Comparison of ENCODE assay signal across 19 mouse cellular contexts in the genomic region with DNA sequence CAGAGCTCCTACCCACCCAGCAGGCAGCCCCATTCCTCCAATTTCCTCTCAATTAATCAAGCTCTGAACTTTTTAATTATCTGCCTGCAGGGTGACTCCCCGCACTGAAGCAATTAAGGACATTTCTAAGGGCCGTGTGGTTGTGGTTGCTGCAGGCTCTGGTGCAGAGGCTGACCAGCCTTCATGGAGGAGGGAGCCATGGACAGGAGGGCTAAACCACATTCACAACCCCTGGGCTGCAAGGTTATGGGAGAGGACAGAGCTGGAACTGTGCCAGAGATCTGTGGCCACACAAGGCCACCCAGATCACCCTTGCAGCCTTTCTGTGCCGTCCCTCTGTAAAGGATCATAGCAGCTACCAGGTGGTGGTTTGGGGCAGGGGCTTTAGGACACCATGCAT.
DNase-seq lines count a peak whose midpoint lies in the region; ATAC-seq lines count a peak whose summit lies in the region.
"Had no signal": no experiment of that assay in that cellular context is flagged by ENCODE, and none has a peak within 500 bp of the region (broad histone marks: within the 10 kb centered on the region; RNA-seq: fewer than 3 reads in every experiment).

No protein-coding gene starts in this region.

- peak overlapping the region; percentile 47; the same call in 1 of the 2 replicates for H3K27ac ChIP-seq in heart, embryonic 10.5 days
- peak overlapping the region; percentile 34; the same call in 1 of the 2 replicates for H3K27ac ChIP-seq in neural tube, embryonic 11.5 days (ENCODE audit: low read depth, low read length)
- H3K27ac ChIP-seq in embryonic facial prominence, embryonic 14.5 days (replicated peaks; ENCODE audit: low read depth, low read length): no peak overlapping the region; the same call in 1 of the 2 replicates
- H3K27ac ChIP-seq: embryonic facial prominence, embryonic 12.5 days; forebrain, embryonic 15.5 days; intestine, embryonic 15.5 days; limb, embryonic 13.5 days; macrophage had no signal

- no peaks in the 10 kb centered on the region for H3K9me3 ChIP-seq in heart, embryonic 10.5 days
- H3K9me3 ChIP-seq in neural tube, embryonic 11.5 days (ENCODE audit: control insufficient read depth, low read length): no peaks in the 10 kb centered on the region
- no peaks in the 10 kb centered on the region for H3K9me3 ChIP-seq in embryonic facial prominence, embryonic 14.5 days (ENCODE audit: control insufficient read depth, low read length)
- H3K9me3 ChIP-seq: embryonic facial prominence, embryonic 12.5 days; forebrain, embryonic 15.5 days; G1E; intestine, embryonic 15.5 days; limb, embryonic 13.5 days had no signal

- peaks cover 41% of the 10 kb centered on the region for H3K4me1 ChIP-seq in heart, embryonic 10.5 days
- H3K4me1 ChIP-seq in neural tube, embryonic 11.5 days (ENCODE audit: control insufficient read depth, insufficient read depth, low read length): 0 out of 2 replicates have a peak, but pooled peaks cover 6% of the 10 kb centered on the region
- peaks cover 4% of the 10 kb centered on the region; the same call in 1 of the 2 replicates for H3K4me1 ChIP-seq in embryonic facial prominence, embryonic 14.5 days (ENCODE audit: control insufficient read depth, insufficient read depth, low read length)

- H3K36me3 ChIP-seq in heart, embryonic 10.5 days: no peaks in the 10 kb centered on the region
- H3K36me3 ChIP-seq in neural tube, embryonic 11.5 days (ENCODE audit: control insufficient read depth, insufficient read depth, low read length): no peaks in the 10 kb centered on the region
- no peaks in the 10 kb centered on the region for H3K36me3 ChIP-seq in embryonic facial prominence, embryonic 14.5 days (ENCODE audit: control insufficient read depth, insufficient read depth, low read length)
- H3K36me3 ChIP-seq: embryonic facial prominence, embryonic 12.5 days; forebrain, embryonic 15.5 days; G1E; intestine, embryonic 15.5 days; limb, embryonic 13.5 days had no signal

- DNase-seq in heart, embryonic 10.5 days (ENCODE audit: low spot score): no peak
- DNase-seq in heart, postnatal 25 days (ENCODE audit: low spot score): no peak
- DNase-seq in neural tube, embryonic 11.5 days (ENCODE audit: low spot score): no peak
- DNase-seq in neural tube, embryonic 10.5 days (ENCODE audit: extremely low spot score, low spot score): no peak
- DNase-seq in embryonic facial prominence, embryonic 14.5 days (ENCODE audit: low spot score): no peak
- peak; percentile 54 for DNase-seq in retina, embryonic 14.5 days (ENCODE audit: low spot score)
- no peak for DNase-seq in right cerebral cortex, adult 18-20 months
- DNase-seq: cerebellum, postnatal 36 days; gastrocnemius, postnatal 14 days; heart, postnatal 4 days; thymus, postnatal 25 days had no signal

- H3K4me3 ChIP-seq in heart, embryonic 10.5 days: no peak overlapping the region
- H3K4me3 ChIP-seq in neural tube, embryonic 11.5 days (ENCODE audit: low read depth, low read length): no peak overlapping the region
- no peak overlapping the region for H3K4me3 ChIP-seq in embryonic facial prominence, embryonic 14.5 days (ENCODE audit: low read depth, low read length)
- H3K4me3 ChIP-seq: embryonic facial prominence, embryonic 12.5 days; forebrain, embryonic 15.5 days; intestine, embryonic 15.5 days; limb, embryonic 13.5 days had no signal

- no peak for ATAC-seq in neural tube, embryonic 11.5 days (ENCODE audit: insufficient read depth, low FRiP score, low TSS enrichment)
- ATAC-seq in embryonic facial prominence, embryonic 14.5 days (ENCODE audit: low read depth): no peak
- no peak for ATAC-seq in activated CD4-positive, CD25-positive, alpha-beta regulatory T cell, adult 4 months
- ATAC-seq: forebrain, embryonic 15.5 days; intestine, embryonic 15.5 days had no signal

- H3K4me2 ChIP-seq in neural tube, embryonic 11.5 days (ENCODE audit: low read depth): no peak overlapping the region
- H3K4me2 ChIP-seq in embryonic facial prominence, embryonic 14.5 days (ENCODE audit: low read depth, low read length): no peak overlapping the region
- H3K4me2 ChIP-seq: embryonic facial prominence, embryonic 12.5 days; forebrain, embryonic 15.5 days; heart, embryonic 11.5 days; intestine, embryonic 15.5 days; limb, embryonic 13.5 days had no signal

- 53% methylated on average over 3 of the region's 3 CpGs for WGBS in heart, embryonic 10.5 days
- WGBS in neural tube, embryonic 11.5 days: 29% methylated on average over 3 of the region's 3 CpGs
- WGBS in embryonic facial prominence, embryonic 14.5 days: 23% methylated on average over 3 of the region's 3 CpGs

- no peak overlapping the region for H3K9ac ChIP-seq in neural tube, embryonic 11.5 days (ENCODE audit: low read length)
- 0 out of 2 replicates have a peak overlapping the region, but pooled peaks have one; percentile 14 for H3K9ac ChIP-seq in embryonic facial prominence, embryonic 14.5 days (ENCODE audit: low read depth, low read length)
- H3K9ac ChIP-seq: embryonic facial prominence, embryonic 12.5 days; forebrain, embryonic 15.5 days; intestine, embryonic 15.5 days; limb, embryonic 13.5 days had no signal

- peaks cover 36% of the 10 kb centered on the region for H3K27me3 ChIP-seq in heart, embryonic 10.5 days (ENCODE audit: insufficient read depth, poor library complexity, severe bottlenecking)
- H3K27me3 ChIP-seq in neural tube, embryonic 11.5 days (ENCODE audit: control insufficient read depth, insufficient read depth, low read length): no peaks in the 10 kb centered on the region
- H3K27me3 ChIP-seq in embryonic facial prominence, embryonic 14.5 days (replicated peaks; ENCODE audit: control insufficient read depth, insufficient read depth, low read length): no peaks in the 10 kb centered on the region
- H3K27me3 ChIP-seq: embryonic facial prominence, embryonic 12.5 days; forebrain, embryonic 15.5 days; intestine, embryonic 15.5 days; limb, embryonic 13.5 days had no signal

- intact Hi-C loops in heart, postnatal 25 days (cut with DNase I): no loop called here
